Mouse (Mus musculus) cerebellum, adult 18-20 months (tissue): ENCODE results near the gene Lsamp.
"Not testable (repeated sequence)": the region's sequence is repeated elsewhere in the genome, so short reads cannot be mapped to it uniquely, and the experiment has no call there.

ENCODE experiments used
- DNase-seq, 2 experiments: peaks; one replicate each; pipeline ENCODE4 v3.0.0; 2021

Lsamp gene

GRCm38 (mm10) chr16:40504262-40504960 lies 520.2 kb downstream of the Lsamp start:
- DNase-seq, result no peak

DNA sequence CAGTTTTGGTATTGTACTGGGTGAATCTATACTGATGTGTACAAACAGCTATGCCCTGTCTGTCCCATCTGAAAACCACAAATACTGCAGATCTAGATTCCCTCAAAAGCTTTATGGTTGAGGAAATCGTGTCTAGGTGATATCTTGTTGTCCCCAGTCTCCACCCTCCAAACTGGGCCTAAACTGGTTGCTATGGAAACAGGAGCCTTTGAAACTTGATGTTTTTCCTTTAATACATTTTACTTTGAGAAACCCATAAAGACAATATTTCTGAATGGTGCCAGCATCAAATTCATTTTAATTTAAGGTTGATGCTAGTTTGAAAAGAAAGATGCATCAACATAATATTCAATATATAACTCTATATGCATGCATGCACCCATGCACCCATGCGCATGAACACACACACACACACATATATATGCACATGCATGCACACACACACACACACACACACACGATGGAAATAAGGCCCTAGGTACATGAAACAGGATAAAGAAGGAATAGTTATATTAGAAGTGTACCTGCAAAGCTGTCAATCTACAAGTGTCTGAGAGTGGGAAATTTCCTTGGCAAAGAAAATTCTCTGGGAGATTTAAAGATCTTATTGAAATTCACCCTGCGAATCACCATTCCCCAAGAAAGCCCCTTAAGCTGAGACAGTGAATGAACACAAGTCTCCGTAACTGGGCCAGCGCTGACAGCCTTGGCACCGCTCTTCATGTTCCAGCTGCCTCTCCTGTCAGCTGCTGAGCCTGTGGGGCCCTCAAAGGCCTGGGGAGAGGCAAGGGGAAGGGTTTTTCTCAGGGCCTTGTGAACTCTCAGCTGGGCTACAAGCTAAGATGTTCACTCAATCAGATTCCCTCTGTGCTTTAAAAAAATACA lies 525.2 kb downstream of the Lsamp start:
- DNase-seq, result peak in 1 of 2 experiments; percentile 29

DNA sequence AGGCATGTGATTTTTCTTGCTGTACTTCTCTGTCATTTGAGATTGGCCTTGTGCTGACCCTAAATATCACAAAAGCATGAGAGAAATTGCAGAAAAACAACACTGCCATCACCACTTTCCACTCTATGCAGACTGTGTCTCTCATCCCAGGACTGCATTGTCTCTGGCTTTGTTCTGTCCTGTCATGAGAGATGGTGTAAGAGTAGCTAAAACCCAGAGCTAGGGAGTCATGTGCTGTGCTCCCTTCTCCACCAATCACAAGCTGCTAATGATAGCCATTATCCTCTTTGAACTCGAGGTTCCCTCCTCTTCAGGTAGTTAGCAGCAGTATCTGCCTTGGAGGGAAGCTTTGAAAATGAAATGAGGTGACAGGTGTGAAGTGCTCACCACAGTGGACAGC lies 552.6 kb downstream of the Lsamp start:
- no peak for DNase-seq

DNA sequence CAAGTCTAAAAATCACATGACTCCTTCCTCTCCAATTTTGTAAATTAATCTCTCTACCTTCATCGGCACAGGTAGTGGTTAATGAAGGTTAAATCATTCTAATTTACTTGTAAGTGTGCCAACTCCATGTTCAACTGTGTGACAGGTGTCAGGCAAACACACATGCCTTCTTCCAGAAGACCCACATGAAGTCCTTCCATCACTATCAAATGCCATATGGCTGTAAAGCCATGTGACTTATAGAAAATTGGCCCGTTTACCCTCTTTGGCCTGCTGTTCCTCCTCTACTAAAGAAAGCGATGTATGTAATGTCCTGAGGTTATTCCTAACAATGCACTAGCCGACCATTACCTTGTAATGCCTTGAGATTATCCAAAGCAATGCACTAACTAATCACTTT lies 565.5 kb downstream of the Lsamp start:
- no peak for DNase-seq

DNA sequence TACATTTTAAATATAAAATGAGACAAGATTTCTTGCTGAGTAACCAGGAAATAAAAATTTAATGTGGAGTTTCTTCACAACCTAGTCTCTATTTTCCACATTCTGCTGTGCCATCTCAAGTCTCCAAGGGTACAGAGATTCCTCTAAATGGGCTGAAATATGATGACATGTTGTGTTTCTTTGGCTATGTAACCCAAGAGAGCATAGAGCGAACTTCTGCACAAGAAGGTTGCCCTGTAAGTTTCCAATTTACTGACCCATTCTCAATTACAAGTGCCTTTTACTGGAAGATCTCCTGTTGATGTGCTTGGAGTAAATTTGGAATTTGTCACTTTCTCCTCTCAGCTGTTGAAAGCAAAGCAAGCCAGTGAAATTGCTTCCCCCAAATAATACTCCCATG lies 571.4 kb downstream of the Lsamp start:
- DNase-seq, result no peak

GRCm38 (mm10) chr16:40557680-40558249 lies 573.6 kb downstream of the Lsamp start:
- DNase-seq, result no peak

GRCm38 (mm10) chr16:40567431-40567941 lies 583.3 kb downstream of the Lsamp start:
- peak; percentile 58 to 73 for DNase-seq

DNA sequence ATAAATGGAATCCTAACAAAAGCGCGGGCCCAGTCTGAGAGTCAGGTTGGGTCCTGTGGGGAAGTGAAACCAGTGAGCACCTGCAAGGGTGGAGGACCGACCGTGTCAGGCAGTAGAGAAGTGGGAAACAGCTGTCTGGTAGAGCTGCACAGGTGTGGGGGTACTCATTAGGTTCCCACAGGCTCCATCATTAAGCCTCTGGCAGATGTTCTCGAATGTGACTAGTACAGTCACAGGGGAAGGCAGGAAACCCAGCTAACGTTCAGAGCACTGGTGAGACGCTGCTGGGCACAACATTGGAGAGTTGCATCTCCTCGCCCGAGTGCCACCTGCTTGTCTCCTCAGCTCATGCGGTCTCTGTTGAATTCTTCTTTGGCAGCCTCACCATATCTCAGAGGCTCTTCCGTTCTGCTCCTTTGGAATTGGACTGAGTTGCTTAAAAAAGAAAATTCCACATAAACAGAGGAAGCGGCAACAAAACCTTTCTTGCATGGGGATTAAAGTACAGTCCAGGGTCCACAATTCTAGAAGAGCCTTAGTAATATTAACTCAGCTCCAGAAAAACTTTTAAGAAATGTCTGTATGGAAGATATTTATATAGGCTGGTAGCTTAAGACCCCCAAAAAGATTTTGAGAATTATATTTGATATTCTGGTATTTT lies 588.1 kb downstream of the Lsamp start:
- peak in 1 of 2 experiments; percentile 3 for DNase-seq

GRCm38 (mm10) chr16:40582076-40582475 lies 597.9 kb downstream of the Lsamp start:
- no peak for DNase-seq

DNA sequence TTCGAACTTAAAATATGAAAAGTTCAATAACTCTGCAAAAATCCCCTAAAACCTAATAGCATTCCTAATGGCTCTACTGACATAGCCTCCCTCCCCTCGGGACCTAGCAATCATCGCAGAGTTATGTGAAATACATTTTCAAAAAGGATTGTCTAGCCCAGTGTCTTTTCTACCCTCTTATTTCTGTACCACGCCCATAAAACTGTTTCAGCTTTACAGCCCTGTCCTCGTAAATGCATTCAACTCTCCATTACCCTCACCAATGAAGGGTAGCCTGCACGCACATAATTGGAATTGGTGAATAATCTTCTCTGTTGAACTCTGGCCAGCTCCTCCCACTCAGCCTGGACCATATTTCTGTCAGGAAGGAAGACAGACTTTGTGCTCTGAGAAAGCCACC lies 609.0 kb downstream of the Lsamp start:
- no peak for DNase-seq

- no peak for DNase-seq
Observed at GRCm38 (mm10) chr16:40601431-40602387, 617.5 kb downstream of the Lsamp start.

GRCm38 (mm10) chr16:40607509-40607908 lies 623.3 kb downstream of the Lsamp start:
- DNase-seq, result no peak

- not testable (repeated sequence) for DNase-seq
Observed at GRCm38 (mm10) chr16:40616697-40617096, 632.5 kb downstream of the Lsamp start.

DNA sequence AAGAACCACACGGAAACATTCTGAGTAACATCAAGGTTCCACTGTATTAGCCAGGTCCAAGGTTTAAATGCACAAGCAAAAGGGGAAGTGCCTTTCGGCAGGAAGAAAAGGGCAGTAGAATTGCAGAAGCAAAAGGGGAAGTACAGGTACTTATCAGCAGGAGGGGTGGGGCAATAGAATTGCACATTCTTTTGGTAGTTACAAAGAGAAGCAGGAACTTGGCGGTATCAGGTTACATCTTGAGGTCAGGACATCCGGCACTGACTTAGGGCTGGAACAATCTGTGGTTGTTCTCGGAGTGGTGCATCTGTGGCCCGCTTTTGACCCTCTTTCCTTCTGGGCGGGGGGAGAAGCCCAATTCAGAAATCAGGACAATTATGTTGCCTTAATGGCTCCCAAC lies 636.9 kb downstream of the Lsamp start:
- DNase-seq, result not testable (repeated sequence)

DNA sequence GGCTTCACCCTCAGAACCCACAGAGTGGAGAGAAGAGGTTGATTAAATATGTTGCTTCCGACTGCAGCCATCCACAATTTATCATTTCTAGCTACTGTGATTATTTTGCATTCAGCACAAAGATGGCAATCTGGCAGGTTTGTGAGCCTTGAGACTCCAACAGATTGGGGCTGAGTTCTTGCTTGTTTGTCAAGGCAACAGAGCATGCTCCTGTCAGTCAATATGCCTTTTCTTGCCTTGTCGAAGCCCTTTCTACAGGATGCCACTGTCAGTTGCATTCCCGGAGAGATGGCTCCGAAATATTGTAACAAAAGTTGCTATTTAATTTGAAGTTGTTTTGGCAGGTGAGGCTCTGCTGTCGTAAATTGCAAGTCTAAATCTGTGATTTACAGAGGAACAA lies 643.0 kb downstream of the Lsamp start:
- no peak for DNase-seq

- DNase-seq, result peak in 1 of 2 experiments; percentile 3
Observed at GRCm38 (mm10) chr16:40639621-40640371, 655.6 kb downstream of the Lsamp start.

GRCm38 (mm10) chr16:40652800-40653199 lies 668.6 kb downstream of the Lsamp start:
- no peak for DNase-seq

DNA sequence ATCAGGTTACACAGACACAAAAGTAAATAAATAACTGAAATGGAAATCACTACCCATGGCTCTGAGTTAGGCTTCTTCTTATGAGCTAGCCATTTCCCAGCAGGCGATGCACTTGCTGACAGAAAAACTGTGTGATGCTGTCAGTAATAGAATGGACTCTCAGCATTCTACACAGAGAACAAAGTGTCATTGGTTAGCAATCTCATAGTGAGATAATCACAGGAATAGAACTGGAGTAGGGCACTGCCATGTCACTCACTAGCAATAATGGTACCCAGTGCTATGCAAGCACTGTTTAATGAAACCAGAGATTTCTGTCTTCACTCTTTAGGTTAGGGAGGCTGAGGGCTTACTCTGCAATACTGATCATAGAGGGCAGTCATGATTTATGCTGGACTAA lies 669.3 kb downstream of the Lsamp start:
- no peak for DNase-seq

- no peak for DNase-seq
Observed at GRCm38 (mm10) chr16:40656347-40656746, 672.2 kb downstream of the Lsamp start.

- DNase-seq, result no peak
Observed at GRCm38 (mm10) chr16:40656871-40657270, 672.7 kb downstream of the Lsamp start.

- no peak for DNase-seq
Observed at GRCm38 (mm10) chr16:40685531-40685930, 701.4 kb downstream of the Lsamp start.
